Mouse (Mus musculus) cortical plate, adult 2 months (tissue): ENCODE results near the gene Olfr194. TPM values are rescaled to one million over a fixed set of nuclear protein-coding genes. Genes with fewer than 3 reads are reported as not detected.
"Not testable (repeated sequence)": the region's sequence is repeated elsewhere in the genome, so short reads cannot be mapped to it uniquely, and the experiment has no call there.

Source experiments
- H3K27ac ChIP-seq: fragments of 200-500 bp; 2 replicates; pipeline ENCODE4 v1.5.1; 2012; ENCODE audit warnings: low read length, control low read depth, inconsistent platforms; ENCODE audit not compliant: insufficient read depth
- H3K4me1 ChIP-seq: fragments of 200-500 bp; 2 replicates; pipeline ENCODE4 v1.6.1; 2011; ENCODE audit warnings: low read length; ENCODE audit not compliant: control insufficient read depth, insufficient read depth
- H3K4me3 ChIP-seq: fragments of 200-500 bp; 2 replicates; pipeline ENCODE4 v1.5.1; 2011; ENCODE audit warnings: mild to moderate bottlenecking, low read length, control low read depth; ENCODE audit not compliant: insufficient read depth
- CTCF ChIP-seq: fragments of 200-500 bp; IDR thresholded peaks from 2 replicates; pipeline ENCODE4 v1.5.1; 2011; ENCODE audit warnings: mild to moderate bottlenecking, control low read depth, low read length; ENCODE audit not compliant: insufficient read depth; ENCODE audit errors: extremely low read depth
- POLR2A ChIP-seq: fragments of 200-500 bp; IDR thresholded peaks from 2 replicates; pipeline ENCODE4 v1.6.1; 2011; ENCODE audit warnings: mild to moderate bottlenecking, low read length, control low read depth; ENCODE audit not compliant: insufficient read depth; ENCODE audit errors: extremely low read depth
- polyA plus RNA-seq: library from polyadenylated mRNA; depleted of rRNA; stranded (reverse); fragments of >200 nt; gene quantifications from 2 replicates; pipeline ENCODE4 v1.2.3, GENCODE M21; 2012; rRNA removed

Gene Olfr194
- polyA plus RNA-seq, result not detected in 2 replicates

GRCm38 (mm10) chr16:59120969-59121368 is at the start of gene Olfr194:
Gene Olfr194 (minus strand): TSS chr16:59121069.
- no peaks in the 10 kb centered on the region for H3K4me1 ChIP-seq
- H3K27ac ChIP-seq, result no peak within 1 kb of the TSS
- TF ChIP-seq CTCF (no peak), POLR2A (no peak)
- no peak within 1 kb of the TSS for H3K4me3 ChIP-seq

- no peaks in the 10 kb centered on the region for H3K4me1 ChIP-seq
- H3K27ac ChIP-seq, result no peak within 1 kb of the TSS
- TF ChIP-seq POLR2A, result no peak
- TF ChIP-seq CTCF, result no peak
- no peak within 1 kb of the TSS for H3K4me3 ChIP-seq
Observed at GRCm38 (mm10) chr16:59170354-59170753, 49.5 kb upstream of the Olfr194 start, which contains the start of gene Olfr196. Gene Olfr196 (minus strand): TSS chr16:59170454.

- TF ChIP-seq CTCF (no peak), POLR2A (no peak)
- Histone ChIP-seq H3K4me1 (no peaks in the 10 kb centered on the region), H3K27ac (no peak overlapping the region), H3K4me3 (no peak overlapping the region)
Observed at GRCm38 (mm10) chr16:59151996-59152395, 31.1 kb upstream of the Olfr194 start.

- Histone ChIP-seq H3K4me3 (no peak within 1 kb of the TSS), H3K4me1 (no peaks in the 10 kb centered on the region), H3K27ac (no peak within 1 kb of the TSS)
- TF ChIP-seq CTCF (no peak), POLR2A (no peak)
Observed at GRCm38 (mm10) chr16:59146746-59147145, 25.9 kb upstream of the Olfr194 start, which contains the start of gene Olfr195. Gene Olfr195 (plus strand): TSS chr16:59147046.

GRCm38 (mm10) chr16:59141105-59141504 is 20.2 kb upstream of the Olfr194 start:
- Histone ChIP-seq H3K27ac (no peak overlapping the region), H3K4me1 (no peaks in the 10 kb centered on the region), H3K4me3 (no peak overlapping the region)
- no peak for TF ChIP-seq POLR2A

GRCm38 (mm10) chr16:59130740-59131139 is 9.9 kb upstream of the Olfr194 start:
- no peak for TF ChIP-seq POLR2A
- TF ChIP-seq CTCF, result no peak
- H3K4me3 ChIP-seq, result no peak overlapping the region
- H3K27ac ChIP-seq, result no peak overlapping the region
- peaks cover 2% of the 10 kb centered on the region; the same call in 1 of the 2 replicates for H3K4me1 ChIP-seq

- H3K4me1 ChIP-seq, result no peaks in the 10 kb centered on the region
- no peak for TF ChIP-seq POLR2A
- TF ChIP-seq CTCF, result no peak
- no peak within 1 kb of the TSS for H3K27ac ChIP-seq
- H3K4me3 ChIP-seq, result no peak within 1 kb of the TSS
Observed at GRCm38 (mm10) chr16:59111781-59112180, 9.1 kb downstream of the Olfr194 start, which contains the start of gene Olfr193. Gene Olfr193 (minus strand): TSS chr16:59111881.

GRCm38 (mm10) chr16:59108522-59108921 is 12.3 kb downstream of the Olfr194 start:
- H3K4me1 ChIP-seq, H3K27ac ChIP-seq, H3K4me3 ChIP-seq: not testable (repeated sequence)

GRCm38 (mm10) chr16:59105312-59105711 is 15.6 kb downstream of the Olfr194 start:
- TF ChIP-seq CTCF, result no peak
- no peak for TF ChIP-seq POLR2A
- Histone ChIP-seq H3K4me3 (no peak overlapping the region), H3K4me1 (no peaks in the 10 kb centered on the region), H3K27ac (no peak overlapping the region)

- not testable (repeated sequence) for H3K27ac ChIP-seq, H3K4me1 ChIP-seq, H3K4me3 ChIP-seq
Observed at GRCm38 (mm10) chr16:59089722-59090121, 31.1 kb downstream of the Olfr194 start, which contains the start of gene Olfr191. Gene Olfr191 (minus strand): TSS chr16:59089822.

- not testable (repeated sequence) for H3K4me1 ChIP-seq, H3K4me3 ChIP-seq, H3K27ac ChIP-seq
Observed at GRCm38 (mm10) chr16:59081113-59081512, 39.8 kb downstream of the Olfr194 start.
